Mouse (Mus musculus) heart, postnatal 0 days (tissue): Measurements from ENCODE around the gene Pdp2.

ENCODE experiments used
- CTCF ChIP-seq: IDR thresholded peaks from 2 replicates; pipeline ENCODE4 v1.5.1; 2016; ENCODE audit warnings: antibody characterized with exemption, control low read depth, low read depth
- EP300 ChIP-seq: IDR thresholded peaks from 2 replicates; pipeline ENCODE4 v1.6.1; 2016; ENCODE audit warnings: antibody characterized with exemption, low read depth

DNA sequence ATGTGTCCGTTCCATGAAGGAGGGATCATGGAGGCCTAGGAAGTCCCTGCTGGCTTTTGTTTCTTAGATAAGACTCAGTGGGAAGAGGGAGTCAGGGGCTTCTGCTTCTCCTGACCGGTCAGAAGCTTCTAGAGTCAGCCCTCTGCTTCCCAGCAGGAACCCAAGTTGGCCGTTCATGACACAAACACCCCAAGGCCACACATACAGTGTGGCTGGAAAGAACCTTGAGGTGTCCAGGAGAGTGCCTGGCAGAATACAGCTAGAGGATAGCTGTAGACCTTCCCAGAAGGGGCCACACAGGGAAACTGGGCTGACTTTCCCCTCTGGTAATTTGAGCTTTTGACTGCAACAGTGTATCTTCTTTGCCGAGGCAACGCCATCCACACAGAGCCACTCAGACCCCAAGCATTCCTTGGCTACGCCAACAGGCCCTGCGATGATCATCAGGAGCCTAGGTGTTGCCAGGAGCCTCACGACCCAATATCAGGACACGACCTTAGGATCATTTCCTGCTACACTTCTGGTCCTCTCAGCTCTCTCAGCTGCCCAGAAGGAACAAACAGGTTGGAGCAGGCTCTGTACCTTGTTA is 42.0 kb downstream of the Pdp2 start:
- TF ChIP-seq CTCF (no peak), EP300 (no peak)
